Mouse (Mus musculus) frontal cortex, adult 2 months (tissue): ENCODE results near the gene Gm21820. TPM values are rescaled to one million over a fixed set of nuclear protein-coding genes. Genes with fewer than 3 reads are reported as not detected.
"Not testable (repeated sequence)": the region's sequence is repeated elsewhere in the genome, so short reads cannot be mapped to it uniquely, and the experiment has no call there.

Experiments used
- DNase-seq, 2 experiments: peaks; one replicate each; pipeline ENCODE4 v3.0.0; 2022; ENCODE audit warnings: low spot score in 1 of 2; ENCODE audit errors: extremely low spot score in 1 of 2
- polyA plus RNA-seq: library from polyadenylated mRNA; depleted of rRNA; stranded (reverse); fragments of >200 nt; gene quantifications from 2 replicates; pipeline ENCODE4 v1.2.3, GENCODE M21; 2012; rRNA removed

Gene Gm21820
- not detected in 2 replicates for polyA plus RNA-seq

DNA sequence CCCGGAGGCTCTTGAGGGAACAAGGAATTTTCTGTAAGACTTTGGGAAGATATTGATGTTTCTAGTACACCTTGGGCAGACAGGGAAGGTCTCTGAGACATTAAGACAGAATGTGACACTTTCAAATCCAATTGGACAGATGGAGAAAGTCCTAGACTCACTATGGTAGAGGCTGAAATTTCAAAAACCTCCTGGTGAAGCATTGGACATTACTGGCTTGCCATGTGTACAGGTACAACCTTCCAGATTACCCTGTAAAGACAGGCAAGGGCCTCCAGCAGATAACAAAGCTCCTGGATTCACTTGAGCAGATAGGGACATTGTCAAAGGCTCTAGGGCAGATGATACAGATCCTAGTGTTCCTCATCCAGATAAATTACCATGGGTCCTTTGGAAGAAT is at the start of gene Gm21820:
Gene Gm21820, minus strand, starts transcription at position 101 of the 400 bp plus-strand sequence.
- DNase-seq: not testable (repeated sequence)

Other genes with a start within 250 kb of the Gm21820 start
- gene Gm20918, start 205.5 kb downstream of the Gm21820 start, polyA plus RNA-seq: not detected in 2 replicates